Mouse (Mus musculus) embryonic facial prominence, embryonic 11.5 days (tissue): Measurements from ENCODE around the gene Gxylt1. TPM values are rescaled to one million over a fixed set of nuclear protein-coding genes. Genes with fewer than 3 reads are reported as not detected.
A peak's percentile ranks its signal among the peaks of the same experiment; 100 is the strongest.

Source experiments
- ATAC-seq: fragments of 200-750 bp; cut with Nextera tagmentation; replicated peaks from 2 replicates; pipeline ENCODE4 v1.8.0; 2017; ENCODE audit warnings: low read depth; ENCODE audit not compliant: insufficient number of reproducible peaks, low FRiP score, low TSS enrichment
- DNase-seq: peaks from one replicate; pipeline ENCODE4 v3.0.0-alpha.2; 2015; ENCODE audit warnings: low spot score
- H3K27ac ChIP-seq: fragments of 300-500 bp; sonication (generic); replicated peaks from 2 replicates; pipeline ENCODE4 v1.5.1; 2014; ENCODE audit warnings: mild to moderate bottlenecking, low read depth, low read length, control low read depth
- H3K27me3 ChIP-seq: fragments of 300-500 bp; sonication (generic); 2 replicates; pipeline ENCODE4 v1.6.1; 2014; ENCODE audit warnings: mild to moderate bottlenecking, low read length, moderate library complexity, mixed read lengths; ENCODE audit not compliant: control insufficient read depth, insufficient read depth
- H3K36me3 ChIP-seq: fragments of 300-500 bp; sonication (generic); replicated peaks from 2 replicates; pipeline ENCODE4 v1.6.1; 2014; ENCODE audit warnings: low read depth, mild to moderate bottlenecking, low read length, moderate library complexity, mixed read lengths; ENCODE audit not compliant: control insufficient read depth, insufficient read depth
- H3K4me1 ChIP-seq: fragments of 300-500 bp; sonication (generic); 2 replicates; pipeline ENCODE4 v1.6.1; 2014; ENCODE audit warnings: low read length, mixed read lengths; ENCODE audit not compliant: control insufficient read depth, insufficient read depth
- H3K4me2 ChIP-seq: fragments of 300-500 bp; sonication (generic); 2 replicates; pipeline ENCODE4 v1.6.1; 2014; ENCODE audit warnings: low read depth, mild to moderate bottlenecking, control low read depth, low read length, moderate library complexity
- H3K4me3 ChIP-seq: fragments of 300-500 bp; sonication (generic); 2 replicates; pipeline ENCODE4 v1.5.1; 2014; ENCODE audit warnings: low read depth, low read length, control low read depth
- H3K9ac ChIP-seq: fragments of 300-500 bp; sonication (generic); replicated peaks from 2 replicates; pipeline ENCODE4 v1.6.1; 2014; ENCODE audit warnings: mild to moderate bottlenecking, control low read depth, low read length
- H3K9me3 ChIP-seq: fragments of 300-500 bp; sonication (generic); replicated peaks from 2 replicates; pipeline ENCODE4 v1.6.1; 2016; ENCODE audit warnings: mild to moderate bottlenecking, low read length, inconsistent platforms, mixed read lengths; ENCODE audit not compliant: control insufficient read depth
- WGBS: fragments of 180-500 bp; shearing (Covaris S2); extraction: QIAGEN DNeasy Blood & Tissue Kit; methylation state at CpG from one replicate; pipeline ENCODE4 v1.1.7; 2014; 5-methylcytosine and 5-hydroxymethylcytosine counted together
- polyA plus RNA-seq: library from polyadenylated mRNA; unstranded; fragments of >200 nt; fragmentation: Nextera tagmentation; extraction: Ambion mirVana; gene quantifications from 2 replicates; pipeline ENCODE4 v1.2.1, GENCODE M21; 2014

The Gxylt1 gene
- polyA plus RNA-seq, 1 experiment from 2014 or later, result 22.3 TPM

DNA sequence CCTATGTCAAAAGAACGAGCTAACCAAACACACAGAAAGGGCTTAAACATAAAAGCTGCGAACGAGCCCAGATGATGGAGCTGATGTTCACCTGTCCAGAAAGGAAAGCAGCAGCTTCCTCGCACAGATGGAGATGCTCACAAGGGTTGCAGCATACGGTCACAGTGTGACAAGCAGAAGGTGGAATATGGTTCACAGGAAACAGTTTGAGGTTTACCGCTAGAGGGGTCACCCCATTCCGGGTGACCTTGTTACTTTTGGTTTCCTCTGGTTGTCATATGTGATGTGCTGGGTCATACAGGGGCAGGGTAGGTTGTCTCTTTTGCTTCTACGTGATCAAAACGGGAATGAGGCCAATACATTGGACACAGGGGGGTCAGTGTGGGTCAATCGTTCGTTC lies 46.0 kb downstream of the Gxylt1 start:
- no peak overlapping the region for H3K4me2 ChIP-seq
- H3K27me3 ChIP-seq, result no peaks in the 10 kb centered on the region; the same call in 1 of the 2 replicates
- 70% methylated on average over 11 of the region's 11 CpGs for WGBS
- DNase-seq (no peak), ATAC-seq (no peak)
- H3K9ac ChIP-seq, result no peak overlapping the region
- H3K4me1 ChIP-seq, result no peaks in the 10 kb centered on the region
- no peaks in the 10 kb centered on the region for H3K36me3 ChIP-seq
- no peak overlapping the region for H3K4me3 ChIP-seq
- H3K9me3 ChIP-seq, result no peaks in the 10 kb centered on the region
- H3K27ac ChIP-seq, result no peak overlapping the region

DNA sequence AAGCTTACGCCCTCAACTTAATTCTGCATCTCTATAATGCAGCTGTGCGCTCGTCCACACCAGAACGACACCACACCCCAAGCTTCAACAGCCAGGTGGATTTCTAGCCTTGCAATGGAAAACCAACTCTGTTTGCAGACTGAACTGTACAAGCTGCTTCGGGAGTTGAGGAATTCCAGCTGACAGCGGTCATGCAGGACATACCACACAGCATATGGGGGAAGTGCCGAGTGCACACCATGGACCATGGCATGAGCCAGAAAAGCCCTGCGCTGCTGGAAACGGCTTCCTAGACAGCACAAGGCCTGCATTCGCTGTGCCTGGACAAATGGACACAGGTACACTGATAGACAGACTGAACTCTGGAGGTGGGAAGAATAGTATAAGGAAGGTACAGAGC lies 46.6 kb downstream of the Gxylt1 start:
- DNase-seq (no peak), ATAC-seq (no peak)
- H3K4me1 ChIP-seq, result no peaks in the 10 kb centered on the region
- H3K9me3 ChIP-seq, result no peaks in the 10 kb centered on the region
- no peaks in the 10 kb centered on the region for H3K36me3 ChIP-seq
- no peak overlapping the region for H3K4me3 ChIP-seq
- H3K27me3 ChIP-seq, result no peaks in the 10 kb centered on the region; the same call in 1 of the 2 replicates
- no peak overlapping the region for H3K27ac ChIP-seq
- H3K9ac ChIP-seq, result no peak overlapping the region
- WGBS, result 89% methylated on average over 10 of the region's 10 CpGs
- H3K4me2 ChIP-seq, result no peak overlapping the region

DNA sequence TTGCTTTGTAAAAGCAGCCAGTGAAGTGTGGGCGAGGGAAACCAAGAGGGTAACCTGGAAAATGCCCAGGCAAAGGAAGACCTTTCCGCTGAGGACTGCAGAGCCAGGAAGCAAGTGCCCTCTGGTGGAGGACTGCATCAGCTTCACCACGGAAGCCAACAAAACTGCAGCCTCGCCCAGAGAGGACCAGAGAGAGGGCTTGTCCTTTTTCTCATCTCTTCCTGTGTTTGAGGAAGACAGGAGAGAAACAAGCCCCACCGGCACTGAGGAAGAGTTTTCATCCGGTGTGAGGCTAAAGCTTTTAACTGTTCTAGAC lies 47.3 kb downstream of the Gxylt1 start:
- Histone ChIP-seq H3K9me3 (no peaks in the 10 kb centered on the region), H3K36me3 (no peaks in the 10 kb centered on the region), H3K27ac (no peak overlapping the region), H3K9ac (no peak overlapping the region), H3K4me3 (no peak overlapping the region), H3K4me1 (no peaks in the 10 kb centered on the region), H3K4me2 (no peak overlapping the region), H3K27me3 (no peaks in the 10 kb centered on the region; the same call in 1 of the 2 replicates)
- WGBS, result 34% methylated on average over 6 of the region's 6 CpGs
- ATAC-seq, result no peak
- DNase-seq, result peak; percentile 66

- Histone ChIP-seq H3K4me2 (no peak overlapping the region), H3K9me3 (no peaks in the 10 kb centered on the region), H3K4me1 (no peaks in the 10 kb centered on the region), H3K36me3 (no peaks in the 10 kb centered on the region), H3K9ac (no peak overlapping the region), H3K27ac (no peak overlapping the region), H3K27me3 (no peaks in the 10 kb centered on the region; the same call in 1 of the 2 replicates), H3K4me3 (no peak overlapping the region)
- ATAC-seq (no peak), DNase-seq (no peak)
- 84% methylated on average over 10 of the region's 10 CpGs for WGBS
Measured at GRCm38 (mm10) chr15:93226930-93227763, 47.8 kb downstream of the Gxylt1 start.

DNA sequence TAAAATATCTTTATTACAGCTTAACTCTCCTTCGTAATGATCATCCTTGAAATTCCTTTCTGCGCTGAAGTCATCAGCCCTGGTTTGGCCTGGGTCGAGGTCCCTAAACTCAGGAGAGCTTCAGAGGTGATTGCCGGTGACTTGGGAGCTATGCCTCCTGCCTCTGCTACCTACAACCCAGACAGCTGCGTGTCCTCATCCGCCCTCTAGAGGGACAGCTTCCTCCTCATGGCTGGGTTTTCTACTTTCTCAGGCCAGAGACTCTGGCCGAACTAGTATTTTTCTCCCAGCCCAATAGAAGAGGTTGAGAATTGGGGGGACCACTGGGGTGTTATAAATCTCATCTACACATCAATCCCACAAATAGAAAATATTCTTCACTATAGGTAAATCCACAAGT lies 52.5 kb downstream of the Gxylt1 start:
- Histone ChIP-seq H3K27ac (no peak overlapping the region), H3K36me3 (no peaks in the 10 kb centered on the region), H3K4me2 (no peak overlapping the region), H3K27me3 (no peaks in the 10 kb centered on the region; the same call in 1 of the 2 replicates), H3K9me3 (no peaks in the 10 kb centered on the region), H3K9ac (no peak overlapping the region), H3K4me3 (no peak overlapping the region), H3K4me1 (no peaks in the 10 kb centered on the region)
- DNase-seq (peak; percentile 18), ATAC-seq (no peak)
- 54% methylated on average over 7 of the region's 7 CpGs for WGBS

DNA sequence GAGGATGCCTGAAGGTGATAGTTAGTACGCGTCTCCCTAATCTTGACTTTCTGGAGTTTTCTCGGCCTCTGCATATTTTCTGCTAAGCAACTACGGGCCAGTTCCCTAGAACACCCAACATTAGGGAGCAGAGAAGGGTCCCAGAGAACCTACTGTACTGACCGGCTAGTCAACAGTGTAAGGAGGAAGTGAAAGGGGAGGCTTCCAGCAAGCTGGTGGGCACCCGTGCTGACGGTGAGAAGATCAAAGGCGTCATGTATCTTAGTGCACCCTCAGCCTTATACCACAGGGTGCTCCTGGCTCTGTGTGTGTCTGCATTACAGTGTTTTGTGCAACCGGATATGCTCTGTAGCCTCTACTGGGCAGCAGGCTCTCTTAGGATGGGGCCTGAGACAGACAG lies 62.4 kb downstream of the Gxylt1 start:
- DNase-seq, result no peak
- Histone ChIP-seq H3K4me2 (no peak overlapping the region), H3K36me3 (no peaks in the 10 kb centered on the region), H3K9me3 (no peaks in the 10 kb centered on the region), H3K4me3 (no peak overlapping the region), H3K27ac (no peak overlapping the region), H3K27me3 (no peaks in the 10 kb centered on the region), H3K9ac (no peak overlapping the region), H3K4me1 (no peaks in the 10 kb centered on the region)
- 93% methylated on average over 9 of the region's 9 CpGs for WGBS
- no peak for ATAC-seq

DNA sequence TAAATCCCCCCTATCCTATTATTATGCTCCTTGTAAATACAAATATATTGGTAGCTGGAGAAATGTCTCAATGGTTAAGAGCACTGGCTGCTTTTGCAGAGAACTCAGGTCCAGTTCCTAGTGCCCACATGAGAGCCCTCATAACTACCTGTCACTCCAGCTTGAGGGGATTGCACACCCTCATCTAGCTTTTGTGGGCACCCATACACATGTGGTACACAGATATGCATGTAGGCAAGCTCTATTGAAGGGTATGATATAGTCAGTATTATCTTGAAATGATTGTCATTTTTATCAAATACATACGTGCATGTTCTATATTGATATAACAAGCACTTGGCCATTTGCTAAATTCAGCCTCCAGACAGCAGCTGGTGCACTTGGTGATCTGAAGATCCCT lies 70.1 kb downstream of the Gxylt1 start:
- 94% methylated on average over 1 of the region's 1 CpGs for WGBS
- no peaks in the 10 kb centered on the region for H3K4me1 ChIP-seq
- no peak overlapping the region for H3K4me3 ChIP-seq
- H3K9me3 ChIP-seq, result no peaks in the 10 kb centered on the region
- no peak for ATAC-seq
- H3K36me3 ChIP-seq, result no peaks in the 10 kb centered on the region
- no peak overlapping the region for H3K4me2 ChIP-seq
- no peak overlapping the region for H3K9ac ChIP-seq
- no peak for DNase-seq
- no peaks in the 10 kb centered on the region for H3K27me3 ChIP-seq
- no peak overlapping the region for H3K27ac ChIP-seq

DNA sequence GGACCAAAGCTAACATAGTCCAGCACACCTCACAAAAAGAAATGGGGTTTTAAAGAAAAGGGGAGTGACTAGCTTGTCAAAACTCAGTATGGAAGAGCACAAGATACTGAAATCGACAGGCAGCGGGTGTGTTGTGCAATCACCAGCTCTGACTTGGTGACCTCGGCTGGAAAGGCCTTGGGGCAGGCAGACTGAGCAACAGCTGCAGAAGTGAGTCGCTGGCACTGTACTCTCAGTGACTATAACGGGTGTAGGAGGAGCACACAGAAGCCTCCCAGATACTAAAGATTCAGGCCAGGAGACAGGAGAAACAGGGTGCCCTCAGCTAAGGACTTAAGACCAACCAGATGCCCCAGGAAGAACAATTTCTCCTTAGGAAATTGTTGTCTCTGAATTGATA lies 73.0 kb downstream of the Gxylt1 start:
- H3K27ac ChIP-seq, result no peak overlapping the region
- WGBS, result 65% methylated on average over 5 of the region's 5 CpGs
- no peaks in the 10 kb centered on the region for H3K4me1 ChIP-seq
- no peaks in the 10 kb centered on the region for H3K27me3 ChIP-seq
- H3K36me3 ChIP-seq, result no peaks in the 10 kb centered on the region
- H3K9ac ChIP-seq, result no peak overlapping the region
- H3K9me3 ChIP-seq, result no peaks in the 10 kb centered on the region
- ATAC-seq (no peak), DNase-seq (no peak)
- H3K4me2 ChIP-seq, result no peak overlapping the region
- H3K4me3 ChIP-seq, result no peak overlapping the region
